Mouse (Mus musculus) forebrain, embryonic 10.5 days (tissue): ENCODE data around the gene Rgs6. TPM values are rescaled to one million over a fixed set of nuclear protein-coding genes. Genes with fewer than 3 reads are reported as not detected.

Source experiments
- DNase-seq: peaks from one replicate; pipeline ENCODE4 v3.0.0-alpha.2; 2017; ENCODE audit warnings: low spot score; ENCODE audit errors: extremely low spot score
- H3K27ac ChIP-seq: fragments of 300-500 bp; sonication (generic); 2 replicates; pipeline ENCODE4 v1.5.1; 2016; ENCODE audit warnings: mild to moderate bottlenecking
- H3K27me3 ChIP-seq: fragments of 300-500 bp; sonication (generic); 2 replicates; pipeline ENCODE4 v1.6.1; 2016; ENCODE audit warnings: mild to moderate bottlenecking; ENCODE audit not compliant: poor library complexity, severe bottlenecking
- H3K36me3 ChIP-seq: fragments of 300-500 bp; sonication (generic); replicated peaks from 2 replicates; pipeline ENCODE4 v1.6.1; 2016; ENCODE audit warnings: mild to moderate bottlenecking, moderate library complexity
- H3K4me1 ChIP-seq: fragments of 300-500 bp; sonication (generic); 2 replicates; pipeline ENCODE4 v1.6.1; 2016
- H3K4me3 ChIP-seq: fragments of 300-500 bp; sonication (generic); 2 replicates; pipeline ENCODE4 v1.5.1; 2016; ENCODE audit warnings: mild to moderate bottlenecking, moderate library complexity
- H3K9me3 ChIP-seq: fragments of 300-500 bp; sonication (generic); 2 replicates; pipeline ENCODE4 v1.6.1; 2016; ENCODE audit warnings: mild to moderate bottlenecking, moderate library complexity
- WGBS: fragments of 180-500 bp; shearing (Covaris S2); methylation state at CpG from one replicate; pipeline ENCODE4 v1.1.7; 2016; 5-methylcytosine and 5-hydroxymethylcytosine counted together
- polyA plus RNA-seq: library from polyadenylated mRNA; unstranded; fragments of >200 nt; fragmentation: Nextera tagmentation; extraction: Ambion mirVana; gene quantifications from 2 replicates; pipeline ENCODE4 v1.2.1, GENCODE M21; 2016

Rgs6 gene
- polyA plus RNA-seq, 1 experiment from 2014 or later: 0.60 TPM

DNA sequence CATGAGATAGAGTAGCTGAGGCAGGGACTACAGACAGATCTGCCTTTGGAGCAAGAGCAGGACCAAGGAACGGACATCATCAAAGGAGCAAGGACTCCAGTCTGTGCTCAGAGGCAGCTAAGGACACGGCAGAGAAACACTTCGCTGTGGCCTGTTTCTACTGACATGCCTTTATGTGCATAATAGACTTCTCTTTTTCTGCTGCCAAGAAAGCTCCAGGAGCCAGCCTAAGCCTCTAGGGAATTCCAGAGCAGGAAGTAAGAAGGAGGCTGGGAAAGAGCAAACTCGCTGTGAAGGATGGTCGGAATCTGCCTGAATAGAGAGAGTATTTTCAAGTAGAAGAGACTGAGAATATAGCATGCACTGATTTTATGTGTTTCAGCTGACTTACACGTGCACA is 253.5 kb downstream of the Rgs6 start:
- WGBS: 76% methylated on average over 6 of the region's 6 CpGs
- peaks cover 3% of the 10 kb centered on the region; the same call in 1 of the 2 replicates for H3K9me3 ChIP-seq
- no peaks in the 10 kb centered on the region for H3K36me3 ChIP-seq
- H3K27me3 ChIP-seq: no peaks in the 10 kb centered on the region
- DNase-seq: no peak
- no peak overlapping the region for H3K4me3 ChIP-seq
- no peaks in the 10 kb centered on the region for H3K4me1 ChIP-seq
- no peak overlapping the region for H3K27ac ChIP-seq

DNA sequence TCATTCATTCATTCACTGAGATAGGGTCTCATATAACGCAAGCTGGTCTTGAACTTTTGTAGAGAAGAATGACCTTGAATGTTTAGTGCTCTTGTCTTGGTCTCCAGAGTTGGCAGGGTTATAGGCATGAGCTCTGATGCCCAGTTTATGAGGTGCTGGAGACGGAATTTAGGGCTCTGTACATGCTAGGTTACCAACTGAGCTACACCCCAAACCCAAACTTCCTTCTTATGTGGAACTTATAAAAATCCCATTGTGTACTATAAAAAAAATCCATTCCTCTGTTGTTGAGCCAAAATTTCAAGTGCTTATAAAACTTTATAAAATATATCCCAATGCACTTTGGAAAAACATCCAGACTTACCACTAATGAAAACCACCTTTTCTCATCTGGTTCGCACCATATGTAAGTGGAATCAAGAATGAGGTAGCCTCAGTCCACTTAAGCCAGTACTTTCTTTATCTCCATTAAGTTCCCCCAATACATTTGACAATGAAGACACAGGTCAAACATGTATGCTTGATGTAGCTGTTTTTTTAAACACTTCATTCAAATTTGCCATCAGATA is 260.3 kb downstream of the Rgs6 start:
- Histone ChIP-seq H3K4me1 (no peaks in the 10 kb centered on the region), H3K4me3 (no peak overlapping the region), H3K27me3 (no peaks in the 10 kb centered on the region), H3K36me3 (no peaks in the 10 kb centered on the region), H3K27ac (no peak overlapping the region), H3K9me3 (0 out of 2 replicates have a peak, but pooled peaks cover 9% of the 10 kb centered on the region)
- no peak for DNase-seq
- WGBS: 90% methylated on average over 3 of the region's 3 CpGs

DNA sequence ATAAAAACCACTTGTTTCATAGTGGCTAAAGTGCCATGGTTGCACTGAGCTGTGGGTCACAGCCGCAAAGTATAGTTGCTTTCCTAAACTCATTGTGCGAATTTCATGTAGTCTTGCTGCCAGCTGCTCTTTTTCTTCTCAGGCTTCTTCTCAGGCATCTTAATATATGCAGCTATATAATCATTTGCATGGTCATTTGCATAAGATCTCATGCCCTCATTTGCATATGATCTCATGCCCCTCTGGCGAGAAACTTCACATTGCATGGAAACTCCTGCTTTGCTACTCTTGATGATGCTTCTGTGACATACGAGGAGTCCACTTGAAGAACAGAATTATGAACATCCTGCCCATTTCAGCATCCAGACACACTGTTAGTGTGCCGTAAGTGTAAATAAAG is 266.8 kb downstream of the Rgs6 start:
- Histone ChIP-seq H3K4me1 (peaks cover 6% of the 10 kb centered on the region; the same call in 1 of the 2 replicates), H3K36me3 (no peaks in the 10 kb centered on the region), H3K27ac (no peak overlapping the region), H3K4me3 (no peak overlapping the region), H3K27me3 (no peaks in the 10 kb centered on the region), H3K9me3 (0 out of 2 replicates have a peak, but pooled peaks cover 9% of the 10 kb centered on the region)
- no peak for DNase-seq
- WGBS: 89% methylated on average over 5 of the region's 5 CpGs

DNA sequence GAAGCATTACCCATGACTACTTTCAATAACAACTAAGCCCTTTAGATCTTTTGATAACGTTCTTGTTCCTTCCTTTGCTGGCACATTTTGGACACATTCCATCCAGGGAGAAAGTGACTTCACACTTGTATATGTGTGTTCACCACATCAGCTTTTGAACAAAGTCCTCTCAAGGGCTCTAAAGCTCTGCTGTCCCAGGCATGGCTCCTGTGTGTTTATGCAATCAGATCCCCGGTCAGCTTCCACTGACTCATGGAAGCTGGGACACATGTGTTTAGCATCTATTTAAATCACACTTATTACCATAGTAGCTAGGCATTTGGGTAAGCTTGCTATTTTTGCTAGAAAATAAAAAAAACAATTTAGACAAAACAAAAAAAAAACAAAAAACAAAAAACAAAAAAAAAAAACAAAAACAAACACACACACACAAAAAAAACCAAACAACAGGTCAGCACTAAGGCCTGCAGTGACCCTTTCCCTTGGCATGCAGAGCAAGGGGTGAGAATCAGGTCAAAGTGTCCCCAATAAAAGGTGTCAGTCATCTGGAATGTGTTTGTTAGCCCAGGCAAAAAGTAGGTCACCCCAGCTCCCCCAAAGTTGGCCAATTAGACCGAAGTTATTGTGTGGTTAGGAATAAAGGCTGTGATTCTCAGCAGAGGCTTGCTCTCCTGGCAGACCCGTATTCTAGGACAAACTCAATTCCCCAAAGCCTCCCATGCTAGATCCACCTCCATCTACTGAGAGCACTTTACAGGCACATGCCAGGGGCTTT is 267.4 kb downstream of the Rgs6 start:
- no peak for DNase-seq
- no peak overlapping the region for H3K4me3 ChIP-seq
- H3K9me3 ChIP-seq: 0 out of 2 replicates have a peak, but pooled peaks cover 9% of the 10 kb centered on the region
- no peak overlapping the region for H3K27ac ChIP-seq
- H3K4me1 ChIP-seq: peaks cover 6% of the 10 kb centered on the region; the same call in 1 of the 2 replicates
- H3K36me3 ChIP-seq: no peaks in the 10 kb centered on the region
- WGBS: 69% methylated on average over 4 of the region's 4 CpGs
- H3K27me3 ChIP-seq: no peaks in the 10 kb centered on the region

DNA sequence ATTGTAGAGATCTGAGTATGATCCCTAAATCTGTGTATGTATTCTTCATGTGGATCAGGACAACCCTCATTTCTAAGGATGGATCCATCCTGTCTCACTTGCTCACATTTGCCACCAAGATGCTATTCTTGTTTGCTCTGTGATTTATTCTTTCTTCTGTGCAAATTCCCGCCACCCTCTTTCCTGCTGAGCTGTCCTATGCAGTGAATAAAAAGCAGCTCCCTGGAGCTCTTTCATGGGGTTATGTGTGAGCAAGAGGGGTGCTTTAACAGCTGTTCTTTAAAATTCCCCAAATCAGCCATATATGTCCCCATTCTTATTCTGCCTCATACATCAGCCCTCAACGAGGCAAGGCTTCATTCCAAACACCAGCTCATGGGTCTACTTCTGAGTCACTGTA is 277.6 kb downstream of the Rgs6 start:
- Histone ChIP-seq H3K9me3 (no peaks in the 10 kb centered on the region), H3K4me3 (no peak overlapping the region), H3K27ac (no peak overlapping the region), H3K36me3 (no peaks in the 10 kb centered on the region), H3K27me3 (no peaks in the 10 kb centered on the region), H3K4me1 (no peaks in the 10 kb centered on the region)
- WGBS: 79% methylated on average over 2 of the region's 2 CpGs
- DNase-seq: no peak

DNA sequence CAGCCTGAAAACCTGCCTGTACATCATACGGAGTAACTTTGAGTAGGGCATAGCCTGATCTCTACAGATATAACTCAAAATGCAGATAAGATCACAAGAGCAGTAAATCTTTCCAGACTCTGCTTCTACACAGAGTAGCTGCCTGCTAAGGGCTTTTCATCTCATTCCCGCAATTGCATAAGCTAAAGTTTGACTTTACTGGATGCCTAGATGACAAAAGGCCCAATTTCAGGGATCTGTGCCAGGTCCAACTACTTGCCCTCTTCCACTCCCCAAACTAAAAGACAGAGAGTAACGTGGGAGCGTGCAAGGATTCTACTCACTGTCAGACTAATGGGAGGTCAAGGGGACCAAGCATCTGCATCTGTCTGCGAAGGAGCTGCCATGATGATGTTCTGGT is 292.6 kb downstream of the Rgs6 start:
- H3K27me3 ChIP-seq: no peaks in the 10 kb centered on the region
- H3K27ac ChIP-seq: no peak overlapping the region
- H3K36me3 ChIP-seq: no peaks in the 10 kb centered on the region
- WGBS: 94% methylated on average over 5 of the region's 5 CpGs
- DNase-seq: no peak
- H3K4me3 ChIP-seq: no peak overlapping the region
- no peaks in the 10 kb centered on the region for H3K9me3 ChIP-seq
- no peaks in the 10 kb centered on the region for H3K4me1 ChIP-seq

DNA sequence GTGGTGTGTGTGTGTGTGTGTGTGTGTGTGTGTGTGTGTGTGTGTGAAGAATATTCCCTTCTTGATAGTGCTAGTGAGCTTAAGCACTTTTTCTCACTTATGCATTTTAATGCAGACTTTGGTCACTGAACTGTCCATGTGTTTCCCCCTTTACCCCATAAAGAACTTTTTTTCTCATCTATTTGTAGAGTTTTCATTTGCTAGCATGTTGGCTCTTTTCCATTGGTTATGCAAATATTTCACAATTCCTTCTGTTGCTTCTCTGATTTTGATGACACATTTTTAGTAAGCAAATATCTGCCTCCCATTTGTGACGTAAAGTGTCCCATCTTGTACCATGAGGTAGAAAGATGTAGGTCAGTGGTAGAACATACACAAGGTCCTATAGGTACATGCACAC is 295.0 kb downstream of the Rgs6 start:
- Histone ChIP-seq H3K27me3 (no peaks in the 10 kb centered on the region), H3K9me3 (no peaks in the 10 kb centered on the region), H3K4me1 (no peaks in the 10 kb centered on the region), H3K36me3 (no peaks in the 10 kb centered on the region), H3K27ac (no peak overlapping the region), H3K4me3 (no peak overlapping the region)
- DNase-seq: no peak
- 93% methylated on average over 1 of the region's 1 CpGs for WGBS

DNA sequence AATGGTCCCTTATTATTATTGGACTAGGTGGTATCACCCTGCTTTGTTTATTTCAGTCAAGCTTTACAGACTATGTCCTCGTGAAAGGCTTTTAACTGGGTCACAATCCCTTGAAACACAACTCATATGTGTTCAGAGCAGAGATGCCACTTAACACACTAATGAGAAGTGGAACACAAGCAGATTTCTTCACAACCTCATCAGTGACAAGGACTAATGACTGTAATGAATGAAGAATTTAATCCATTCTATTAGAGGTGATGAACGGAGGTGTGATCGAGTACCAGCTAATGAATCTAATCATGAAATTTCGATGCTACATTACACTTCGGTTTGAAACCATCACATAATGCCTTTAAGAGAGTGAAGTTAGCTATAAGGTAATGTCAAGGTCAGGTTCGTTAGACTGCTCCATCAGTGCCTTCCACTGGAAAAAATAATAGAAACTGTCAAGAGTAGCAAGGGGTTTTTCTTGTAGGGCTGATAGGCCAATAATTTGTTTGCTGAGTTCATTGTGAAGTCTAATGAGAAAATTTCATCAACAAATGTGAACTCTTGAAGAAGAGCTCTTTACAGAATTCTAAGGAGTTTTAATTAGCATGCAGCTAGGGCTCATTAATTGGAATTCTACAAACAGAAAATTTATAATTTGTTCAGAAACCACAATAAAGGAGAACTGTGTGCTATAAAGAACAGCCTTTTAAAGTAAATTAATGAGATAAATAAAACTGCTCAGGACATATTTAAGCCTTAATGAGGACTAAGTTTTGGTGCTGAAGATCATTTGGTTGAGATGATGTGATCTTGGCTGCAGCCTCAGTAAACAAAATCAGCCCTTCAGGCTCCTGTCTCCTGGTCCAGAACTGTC is 307.1 kb downstream of the Rgs6 start:
- Histone ChIP-seq H3K27ac (no peak overlapping the region), H3K4me1 (peaks cover 6% of the 10 kb centered on the region; the same call in 1 of the 2 replicates), H3K36me3 (no peaks in the 10 kb centered on the region), H3K9me3 (no peaks in the 10 kb centered on the region; the same call in 1 of the 2 replicates), H3K4me3 (no peak overlapping the region), H3K27me3 (no peaks in the 10 kb centered on the region)
- 83% methylated on average over 6 of the region's 6 CpGs for WGBS
- DNase-seq: no peak

DNA sequence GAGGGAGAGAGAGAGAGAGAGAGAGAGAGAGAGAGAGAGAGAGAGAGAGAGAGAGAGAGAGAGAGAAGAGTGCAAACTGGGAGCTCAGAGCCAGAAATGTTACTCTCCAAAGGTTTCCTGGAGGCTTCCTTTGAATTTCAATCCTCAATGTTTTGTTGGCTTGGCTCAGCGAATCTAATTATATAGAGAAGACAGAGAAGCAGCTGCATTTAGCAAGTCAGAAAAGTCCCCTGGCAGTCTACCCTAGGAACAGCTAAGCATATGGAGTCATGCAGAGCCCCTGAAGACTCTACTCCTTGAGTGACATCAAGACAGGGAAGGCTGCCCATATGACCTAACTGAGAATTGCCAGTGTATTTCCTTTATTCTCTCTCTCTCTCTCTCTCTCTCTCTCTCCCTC is 317.7 kb downstream of the Rgs6 start:
- no peak for DNase-seq
- Histone ChIP-seq H3K27ac (no peak overlapping the region), H3K4me3 (no peak overlapping the region), H3K4me1 (no peaks in the 10 kb centered on the region), H3K27me3 (no peaks in the 10 kb centered on the region), H3K9me3 (peaks cover 4% of the 10 kb centered on the region; the same call in 1 of the 2 replicates), H3K36me3 (no peaks in the 10 kb centered on the region)
- WGBS: 68% methylated on average over 1 of the region's 1 CpGs

DNA sequence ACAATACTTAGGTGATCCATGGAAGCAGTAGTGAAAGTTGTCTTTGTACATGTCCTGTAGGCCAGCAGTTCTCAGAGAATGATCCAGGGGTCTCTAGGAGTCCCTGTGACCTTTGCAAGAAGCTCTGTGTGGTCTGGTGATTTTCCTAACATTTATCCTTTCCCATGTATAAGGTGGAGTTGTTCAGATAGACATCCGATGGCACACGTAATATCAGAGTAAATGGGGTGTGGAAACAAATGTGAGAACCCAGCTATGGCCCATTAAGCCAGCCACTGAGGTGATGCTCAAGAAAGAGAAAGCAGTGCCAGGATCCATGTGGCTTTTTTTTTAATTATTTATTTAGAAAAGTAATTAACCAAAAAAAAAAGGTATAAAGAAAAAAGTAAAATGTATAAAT is 322.8 kb downstream of the Rgs6 start:
- H3K4me3 ChIP-seq: no peak overlapping the region
- no peaks in the 10 kb centered on the region for H3K4me1 ChIP-seq
- no peak for DNase-seq
- no peaks in the 10 kb centered on the region for H3K9me3 ChIP-seq
- H3K27me3 ChIP-seq: no peaks in the 10 kb centered on the region
- no peaks in the 10 kb centered on the region for H3K36me3 ChIP-seq
- H3K27ac ChIP-seq: no peak overlapping the region
- 95% methylated on average over 2 of the region's 2 CpGs for WGBS

DNA sequence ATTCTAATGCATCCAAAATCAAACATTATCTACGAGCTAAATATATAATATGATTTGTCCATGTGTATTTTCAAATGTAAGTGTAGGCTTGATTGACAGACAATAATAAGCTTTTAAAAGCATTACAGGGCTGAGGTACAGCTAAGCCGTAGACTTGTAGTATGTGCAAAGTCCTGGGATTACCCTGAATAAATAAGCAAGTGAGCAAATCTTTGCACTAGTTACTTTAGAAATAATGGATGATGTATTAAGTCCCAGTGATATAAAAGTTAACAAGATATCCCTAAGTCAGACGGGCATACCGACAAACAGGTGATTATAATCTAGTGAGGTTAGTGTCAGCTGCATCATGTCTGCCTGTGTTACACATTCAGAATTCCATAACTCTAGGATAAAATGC is 326.0 kb downstream of the Rgs6 start:
- DNase-seq: no peak
- Histone ChIP-seq H3K27me3 (no peaks in the 10 kb centered on the region), H3K9me3 (no peaks in the 10 kb centered on the region), H3K4me3 (no peak overlapping the region), H3K36me3 (no peaks in the 10 kb centered on the region), H3K4me1 (no peaks in the 10 kb centered on the region), H3K27ac (no peak overlapping the region)
- WGBS: 91% methylated on average over 4 of the region's 4 CpGs

DNA sequence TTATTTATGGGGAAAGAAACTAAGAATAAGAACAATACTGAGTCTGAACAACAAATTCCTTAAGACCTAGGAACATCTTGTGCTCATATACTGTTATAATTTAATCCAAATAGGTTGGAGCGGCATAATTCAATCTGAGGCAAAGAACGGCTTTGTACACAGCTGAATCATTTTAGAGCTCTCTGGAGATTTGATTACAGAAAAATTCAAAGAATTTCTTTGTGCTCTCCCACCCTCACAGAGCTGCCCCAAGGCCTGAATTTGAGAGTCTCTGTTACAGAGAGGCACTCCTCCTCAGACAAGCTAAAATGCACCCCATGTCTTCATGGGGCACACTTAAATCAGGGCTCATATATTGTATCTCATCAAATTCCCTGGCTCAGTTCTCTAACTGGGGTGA is 332.1 kb downstream of the Rgs6 start:
- Histone ChIP-seq H3K4me3 (no peak overlapping the region), H3K4me1 (peaks cover 12% of the 10 kb centered on the region), H3K36me3 (no peaks in the 10 kb centered on the region), H3K27ac (peak overlapping the region; percentile 73), H3K9me3 (no peaks in the 10 kb centered on the region), H3K27me3 (no peaks in the 10 kb centered on the region)
- 54% methylated on average over 2 of the region's 2 CpGs for WGBS
- DNase-seq: no peak
